Mouse (Mus musculus): ENCODE measurements around the gene Ropn1l. TPM values are rescaled to one million over a fixed set of nuclear protein-coding genes. Genes with fewer than 3 reads are reported as not detected.

Gene Ropn1l
- polyA plus RNA-seq, 1 experiment from 2014 or later, result 3.2 TPM

DNA sequence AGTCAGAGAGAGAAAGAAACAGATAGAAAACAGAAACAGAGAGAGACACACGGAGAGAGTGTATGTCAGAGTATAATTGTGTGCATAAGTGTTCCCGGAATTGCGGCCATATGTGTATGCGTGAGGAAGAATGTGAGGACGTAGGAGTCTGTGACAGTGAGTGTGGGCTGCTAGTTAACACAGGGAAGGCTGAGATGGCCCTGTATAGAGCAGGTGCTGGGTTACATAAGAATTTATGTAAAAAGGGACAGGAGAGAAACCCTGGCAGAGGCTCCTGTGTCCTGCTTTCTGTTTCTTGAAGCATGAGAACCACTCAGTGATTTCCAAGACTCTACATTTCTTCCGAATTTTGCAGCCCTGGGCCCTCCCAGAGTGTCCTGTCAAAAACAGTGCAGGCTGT lies 60.1 kb downstream of the Ropn1l start:
- H3K4me3 ChIP-seq (ENCODE audit: low read depth, low read length), result no peak overlapping the region
- no peaks in the 10 kb centered on the region for H3K36me3 ChIP-seq (ENCODE audit: control insufficient read depth, insufficient read depth, low read length)
- no peaks in the 10 kb centered on the region for H3K4me1 ChIP-seq (ENCODE audit: control insufficient read depth, insufficient read depth, low read length)
- no peaks in the 10 kb centered on the region for H3K9me3 ChIP-seq (ENCODE audit: control insufficient read depth, low read length)
- no peak overlapping the region for H3K9ac ChIP-seq (ENCODE audit: low read length)
- no peak overlapping the region for H3K4me2 ChIP-seq (ENCODE audit: low read depth)
- no peak for DNase-seq (ENCODE audit: low spot score)
- ATAC-seq (ENCODE audit: insufficient read depth, low FRiP score, low TSS enrichment), result no peak
- no peaks in the 10 kb centered on the region for H3K27me3 ChIP-seq (ENCODE audit: control insufficient read depth, insufficient read depth, low read length)
- 90% methylated on average over 6 of the region's 6 CpGs for WGBS
- H3K27ac ChIP-seq (ENCODE audit: low read depth, low read length), result no peak overlapping the region

DNA sequence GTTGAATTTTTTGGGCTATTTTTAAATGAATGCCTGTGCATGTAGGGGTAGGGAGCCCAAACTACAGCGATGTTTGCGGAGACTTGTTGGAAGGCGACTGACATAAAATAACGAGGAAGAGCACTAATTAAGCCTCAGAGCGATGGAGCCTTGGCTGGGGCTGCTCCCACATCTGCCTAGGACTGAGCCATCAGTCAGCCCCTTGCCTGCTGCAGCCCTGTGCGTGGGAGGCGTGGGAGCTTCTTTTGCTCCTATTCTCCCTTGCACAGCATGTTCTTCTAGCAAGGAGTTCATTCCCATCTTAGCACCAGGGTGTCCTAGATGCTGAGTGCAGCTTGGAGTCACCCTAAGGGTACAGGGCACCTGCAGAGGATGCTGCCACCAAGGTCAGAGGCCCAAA lies 60.8 kb downstream of the Ropn1l start:
- DNase-seq (ENCODE audit: low spot score) (no peak), ATAC-seq (ENCODE audit: insufficient read depth, low FRiP score, low TSS enrichment) (no peak)
- Histone ChIP-seq H3K9ac (ENCODE audit: low read length) (no peak overlapping the region), H3K4me2 (ENCODE audit: low read depth) (no peak overlapping the region), H3K27me3 (ENCODE audit: control insufficient read depth, insufficient read depth, low read length) (no peaks in the 10 kb centered on the region), H3K36me3 (ENCODE audit: control insufficient read depth, insufficient read depth, low read length) (no peaks in the 10 kb centered on the region), H3K9me3 (ENCODE audit: control insufficient read depth, low read length) (no peaks in the 10 kb centered on the region), H3K27ac (ENCODE audit: low read depth, low read length) (no peak overlapping the region), H3K4me3 (ENCODE audit: low read depth, low read length) (no peak overlapping the region), H3K4me1 (ENCODE audit: control insufficient read depth, insufficient read depth, low read length) (no peaks in the 10 kb centered on the region)
- 90% methylated on average over 7 of the region's 7 CpGs for WGBS

DNA sequence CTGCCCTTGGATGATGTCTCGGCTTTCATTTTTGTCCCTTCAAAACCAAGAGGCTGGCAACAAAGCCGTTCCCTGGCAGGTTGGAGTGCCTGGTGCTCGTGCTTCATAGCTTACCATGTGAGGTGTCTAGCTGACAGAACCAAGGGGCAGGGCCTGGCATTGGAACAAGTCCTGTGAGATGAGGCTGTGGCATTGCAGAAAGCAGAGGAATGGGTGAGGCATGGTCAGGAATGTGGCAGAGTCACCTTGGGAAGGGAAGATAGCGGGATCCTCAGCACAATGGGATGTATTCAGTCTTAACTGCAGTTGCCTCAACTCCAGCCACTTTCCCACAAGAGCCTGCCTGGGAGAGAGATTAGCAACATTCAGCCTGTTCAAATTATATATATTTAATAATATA lies 61.4 kb downstream of the Ropn1l start:
- Histone ChIP-seq H3K4me3 (ENCODE audit: low read depth, low read length) (no peak overlapping the region), H3K4me1 (ENCODE audit: control insufficient read depth, insufficient read depth, low read length) (no peaks in the 10 kb centered on the region)

More for the DNA sequence above, 61.4 kb downstream of the Ropn1l start:
- Histone ChIP-seq H3K4me2 (ENCODE audit: low read depth) (no peak overlapping the region), H3K9me3 (ENCODE audit: control insufficient read depth, low read length) (no peaks in the 10 kb centered on the region), H3K27ac (ENCODE audit: low read depth, low read length) (no peak overlapping the region), H3K36me3 (ENCODE audit: control insufficient read depth, insufficient read depth, low read length) (no peaks in the 10 kb centered on the region), H3K9ac (ENCODE audit: low read length) (no peak overlapping the region), H3K27me3 (ENCODE audit: control insufficient read depth, insufficient read depth, low read length) (no peaks in the 10 kb centered on the region)
- 90% methylated on average over 4 of the region's 4 CpGs for WGBS
- ATAC-seq (ENCODE audit: insufficient read depth, low FRiP score, low TSS enrichment), result no peak
- DNase-seq (ENCODE audit: low spot score), result no peak

Other genes starting within 250 kb of the Ropn1l start
- 44.5 and 51.4 TPM in 2 replicates for gene Dap, start 229.4 kb downstream of the Ropn1l start, polyA plus RNA-seq (2014; fragmentation: Nextera tagmentation; extraction: Ambion mirVana)
- gene Ankrd33b, start 86.0 kb downstream of the Ropn1l start, polyA plus RNA-seq (2014; fragmentation: Nextera tagmentation; extraction: Ambion mirVana), result 0.78 and 1.1 TPM in 2 replicates
- gene March6, start 77.3 kb upstream of the Ropn1l start, polyA plus RNA-seq (2014; fragmentation: Nextera tagmentation; extraction: Ambion mirVana), result 53.8 and 54.1 TPM in 2 replicates
- 1.9 and 2.2 TPM in 2 replicates for gene Cmbl, start 111.7 kb upstream of the Ropn1l start, polyA plus RNA-seq (2014; fragmentation: Nextera tagmentation; extraction: Ambion mirVana)
- gene Cct5, start 148.1 kb upstream of the Ropn1l start, polyA plus RNA-seq (2014; fragmentation: Nextera tagmentation; extraction: Ambion mirVana), result 717 and 722 TPM in 2 replicates
- gene Fam173b, start 148.1 kb upstream of the Ropn1l start, polyA plus RNA-seq (2014; fragmentation: Nextera tagmentation; extraction: Ambion mirVana), result 13.6 and 15.8 TPM in 2 replicates

All from neural tube, embryonic 11.5 days (tissue).